Mouse (Mus musculus) forebrain, embryonic 12.5 days (tissue): ENCODE data around the gene Hsd3b1. TPM values are rescaled to one million over a fixed set of nuclear protein-coding genes. Genes with fewer than 3 reads are reported as not detected.
"Not testable (repeated sequence)": the region's sequence is repeated elsewhere in the genome, so short reads cannot be mapped to it uniquely, and the experiment has no call there.

Experiments
- ATAC-seq: fragments of 200-750 bp; cut with Nextera tagmentation; 2 replicates; pipeline ENCODE4 v1.8.0; 2017; ENCODE audit warnings: moderate TSS enrichment; ENCODE audit not compliant: low FRiP score
- H3K27ac ChIP-seq: fragments of 300-500 bp; sonication (generic); 2 replicates; pipeline ENCODE4 v1.5.1; 2016; ENCODE audit warnings: mild to moderate bottlenecking
- H3K27me3 ChIP-seq: fragments of 300-500 bp; sonication (generic); 2 replicates; pipeline ENCODE4 v1.6.1; 2016; ENCODE audit warnings: mild to moderate bottlenecking
- H3K36me3 ChIP-seq: fragments of 300-500 bp; sonication (generic); replicated peaks from 2 replicates; pipeline ENCODE4 v1.6.1; 2016; ENCODE audit warnings: mild to moderate bottlenecking
- H3K4me1 ChIP-seq: fragments of 300-500 bp; sonication (generic); 2 replicates; pipeline ENCODE4 v1.6.1; 2016
- H3K4me2 ChIP-seq: fragments of 300-500 bp; sonication (generic); 2 replicates; pipeline ENCODE4 v1.6.1; 2016; ENCODE audit warnings: mild to moderate bottlenecking, moderate library complexity
- H3K4me3 ChIP-seq: fragments of 300-500 bp; sonication (generic); replicated peaks from 2 replicates; pipeline ENCODE4 v1.5.1; 2016; ENCODE audit warnings: mild to moderate bottlenecking
- H3K9ac ChIP-seq: fragments of 300-500 bp; sonication (generic); 2 replicates; pipeline ENCODE4 v1.6.1; 2016; ENCODE audit warnings: mild to moderate bottlenecking
- H3K9me3 ChIP-seq: fragments of 300-500 bp; sonication (generic); 2 replicates; pipeline ENCODE4 v1.6.1; 2016
- WGBS: fragments of 180-500 bp; shearing (Covaris S2); methylation state at CpG from one replicate; pipeline ENCODE4 v1.1.7; 2016; 5-methylcytosine and 5-hydroxymethylcytosine counted together
- polyA plus RNA-seq: library from polyadenylated mRNA; unstranded; fragments of >200 nt; fragmentation: Nextera tagmentation; extraction: Ambion mirVana; gene quantifications from 2 replicates; pipeline ENCODE4 v1.2.1, GENCODE M21; 2016

The Hsd3b1 gene
- polyA plus RNA-seq, 1 experiment from 2014 or later: 0.55 TPM

GRCm38 (mm10) chr3:98853685-98854084, 5.9 kb downstream of the Hsd3b1 start:
- no peaks in the 10 kb centered on the region for H3K9me3 ChIP-seq
- no peak overlapping the region for H3K27ac ChIP-seq
- WGBS: 43% methylated on average over 1 of the region's 1 CpGs
- no peak overlapping the region for H3K9ac ChIP-seq
- no peak overlapping the region for H3K4me3 ChIP-seq
- H3K4me1 ChIP-seq: no peaks in the 10 kb centered on the region
- H3K4me2 ChIP-seq: no peak overlapping the region
- no peaks in the 10 kb centered on the region for H3K36me3 ChIP-seq
- H3K27me3 ChIP-seq: no peaks in the 10 kb centered on the region
- ATAC-seq: no peak

- ATAC-seq: no peak
- Histone ChIP-seq H3K27ac (no peak overlapping the region), H3K4me1 (no peaks in the 10 kb centered on the region), H3K9ac (no peak overlapping the region), H3K36me3 (no peaks in the 10 kb centered on the region), H3K9me3 (no peaks in the 10 kb centered on the region), H3K4me3 (no peak overlapping the region), H3K27me3 (no peaks in the 10 kb centered on the region), H3K4me2 (no peak overlapping the region)
- 89% methylated on average over 3 of the region's 3 CpGs for WGBS
Observed at GRCm38 (mm10) chr3:98853051-98853450, 6.5 kb downstream of the Hsd3b1 start.

- Histone ChIP-seq H3K4me2 (no peak overlapping the region), H3K4me3 (no peak overlapping the region), H3K27me3 (no peaks in the 10 kb centered on the region), H3K4me1 (no peaks in the 10 kb centered on the region), H3K27ac (no peak overlapping the region), H3K36me3 (no peaks in the 10 kb centered on the region), H3K9me3 (no peaks in the 10 kb centered on the region), H3K9ac (no peak overlapping the region)
- no peak for ATAC-seq
- 85% methylated on average over 6 of the region's 6 CpGs for WGBS
Observed at GRCm38 (mm10) chr3:98852631-98853030, 7.0 kb downstream of the Hsd3b1 start.

- no peaks in the 10 kb centered on the region for H3K36me3 ChIP-seq
- no peak overlapping the region for H3K4me3 ChIP-seq
- ATAC-seq: no peak
- H3K4me2 ChIP-seq: no peak overlapping the region
- no peak overlapping the region for H3K9ac ChIP-seq
- 75% methylated on average over 2 of the region's 2 CpGs for WGBS
- H3K27ac ChIP-seq: no peak overlapping the region
- no peaks in the 10 kb centered on the region for H3K4me1 ChIP-seq
- no peaks in the 10 kb centered on the region for H3K27me3 ChIP-seq
- H3K9me3 ChIP-seq: no peaks in the 10 kb centered on the region
Observed at GRCm38 (mm10) chr3:98851853-98852252, 7.7 kb downstream of the Hsd3b1 start.

GRCm38 (mm10) chr3:98850262-98850661, 9.3 kb downstream of the Hsd3b1 start:
- Histone ChIP-seq H3K4me1 (no peaks in the 10 kb centered on the region), H3K27ac (no peak overlapping the region), H3K27me3 (no peaks in the 10 kb centered on the region), H3K4me3 (no peak overlapping the region), H3K9me3 (no peaks in the 10 kb centered on the region), H3K36me3 (no peaks in the 10 kb centered on the region), H3K4me2 (no peak overlapping the region), H3K9ac (no peak overlapping the region)
- ATAC-seq: no peak
- WGBS: 84% methylated on average over 5 of the region's 5 CpGs

- 83% methylated on average over 1 of the region's 1 CpGs for WGBS
- ATAC-seq: no peak
- Histone ChIP-seq H3K4me1 (no peaks in the 10 kb centered on the region), H3K9ac (no peak overlapping the region), H3K4me2 (no peak overlapping the region), H3K27ac (no peak overlapping the region), H3K27me3 (no peaks in the 10 kb centered on the region), H3K9me3 (no peaks in the 10 kb centered on the region), H3K4me3 (no peak overlapping the region), H3K36me3 (no peaks in the 10 kb centered on the region)
Observed at GRCm38 (mm10) chr3:98848898-98849297, 10.7 kb downstream of the Hsd3b1 start.

GRCm38 (mm10) chr3:98814101-98814670, 45.4 kb downstream of the Hsd3b1 start, which contains the start of gene Hsd3b6:
Gene Hsd3b6 (minus strand): TSS chr3:98814443.
- ATAC-seq: no peak
- Histone ChIP-seq H3K27ac (no peak within 1 kb of the TSS), H3K27me3 (no peaks in the 10 kb centered on the region), H3K4me2 (no peak within 1 kb of the TSS), H3K36me3 (no peaks in the 10 kb centered on the region), H3K4me1 (no peaks in the 10 kb centered on the region), H3K9me3 (no peaks in the 10 kb centered on the region), H3K4me3 (no peak within 1 kb of the TSS), H3K9ac (no peak within 1 kb of the TSS)
- WGBS: 81% methylated on average over 6 of the region's 6 CpGs

- ATAC-seq, H3K4me3 ChIP-seq, H3K27ac ChIP-seq, H3K4me2 ChIP-seq, H3K36me3 ChIP-seq, H3K4me1 ChIP-seq, H3K9ac ChIP-seq, H3K27me3 ChIP-seq, H3K9me3 ChIP-seq: not testable (repeated sequence)
- WGBS: 83% methylated on average over 6 of the region's 6 CpGs
Observed at GRCm38 (mm10) chr3:98812653-98813052, 46.9 kb downstream of the Hsd3b1 start.

- ATAC-seq, H3K36me3 ChIP-seq: not testable (repeated sequence)
Observed at GRCm38 (mm10) chr3:98805032-98805431, 54.6 kb downstream of the Hsd3b1 start.

More at GRCm38 (mm10) chr3:98805032-98805431, 54.6 kb downstream of the Hsd3b1 start:
- H3K27me3 ChIP-seq, H3K9ac ChIP-seq, H3K27ac ChIP-seq, H3K4me3 ChIP-seq, H3K4me2 ChIP-seq, H3K9me3 ChIP-seq, H3K4me1 ChIP-seq: not testable (repeated sequence)
- WGBS: 67% methylated on average over 3 of the region's 3 CpGs

Other genes starting within 250 kb of the Hsd3b1 start
- gene Hsd3b5, start 229.5 kb downstream of the Hsd3b1 start, polyA plus RNA-seq: not detected in 2 replicates
- gene Hsd3b2, start 135.3 kb downstream of the Hsd3b1 start, polyA plus RNA-seq: not detected in 2 replicates
- gene Hsd3b3, start 96.7 kb downstream of the Hsd3b1 start, polyA plus RNA-seq: 0.18 TPM in 2 replicates
- gene Hsd3b6, start 45.4 kb downstream of the Hsd3b1 start, polyA plus RNA-seq: 26.2 and 35.6 TPM in 2 replicates
- 0.09 TPM in 1 of 2 replicates, not detected in the other for gene Hao2, start 33.4 kb upstream of the Hsd3b1 start, polyA plus RNA-seq